Mouse (Mus musculus) c-Kit-negative CD71-positive TER-119-positive erythroid progenitor cells, embryonic 14.5 days (primary cell): Measurements from ENCODE around the gene Srarp.

ENCODE experiments used
- DNase-seq: peaks from one replicate; pipeline ENCODE4 v3.0.0-alpha.2; 2013; ENCODE audit warnings: low read depth, low spot score

The Srarp gene

GRCm38 (mm10) chr4:141435974-141436373 lies at the start of gene Srarp:
Gene Srarp, minus strand, starts transcription at chr4:141436105.
- DNase-seq: no peak

GRCm38 (mm10) chr4:141484071-141484470 lies 48.2 kb upstream of the Srarp start:
- no peak for DNase-seq

GRCm38 (mm10) chr4:141479411-141479810 lies 43.5 kb upstream of the Srarp start:
- no peak for DNase-seq

GRCm38 (mm10) chr4:141478794-141479193 lies 42.9 kb upstream of the Srarp start:
- DNase-seq: no peak

- DNase-seq: no peak
These were observed 42.3 kb upstream of the Srarp start for GRCm38 (mm10) chr4:141478225-141478624.

- no peak for DNase-seq
These were observed 41.8 kb upstream of the Srarp start for GRCm38 (mm10) chr4:141477681-141478102.

- DNase-seq: no peak
These were observed 38.5 kb upstream of the Srarp start for GRCm38 (mm10) chr4:141474431-141474830.

GRCm38 (mm10) chr4:141472641-141473321 lies 36.9 kb upstream of the Srarp start:
- DNase-seq: no peak

GRCm38 (mm10) chr4:141471491-141471890 lies 35.6 kb upstream of the Srarp start:
- no peak for DNase-seq

- DNase-seq: no peak
These were observed 33.4 kb upstream of the Srarp start for GRCm38 (mm10) chr4:141469343-141469742.

GRCm38 (mm10) chr4:141468576-141468975 lies 32.7 kb upstream of the Srarp start:
- DNase-seq: no peak

GRCm38 (mm10) chr4:141467581-141467927 lies 31.6 kb upstream of the Srarp start:
- DNase-seq: no peak

GRCm38 (mm10) chr4:141466844-141467580 lies 31.1 kb upstream of the Srarp start:
- DNase-seq: no peak

GRCm38 (mm10) chr4:141466289-141466795 lies 30.4 kb upstream of the Srarp start:
- DNase-seq: no peak

GRCm38 (mm10) chr4:141465512-141466288 lies 29.8 kb upstream of the Srarp start:
- no peak for DNase-seq

GRCm38 (mm10) chr4:141464722-141465121 lies 28.8 kb upstream of the Srarp start:
- no peak for DNase-seq

GRCm38 (mm10) chr4:141463472-141463871 lies 27.6 kb upstream of the Srarp start:
- DNase-seq: no peak

GRCm38 (mm10) chr4:141461576-141461975 lies 25.7 kb upstream of the Srarp start:
- no peak for DNase-seq

- DNase-seq: no peak
These were observed 25.2 kb upstream of the Srarp start for GRCm38 (mm10) chr4:141461088-141461487.

- DNase-seq: no peak
These were observed 24.6 kb upstream of the Srarp start for GRCm38 (mm10) chr4:141460481-141460880.

GRCm38 (mm10) chr4:141459766-141460165 lies 23.9 kb upstream of the Srarp start:
- no peak for DNase-seq

GRCm38 (mm10) chr4:141458888-141459287 lies 23.0 kb upstream of the Srarp start:
- DNase-seq: no peak
